Mouse (Mus musculus): ENCODE data around the gene Gm815. TPM values are rescaled to one million over a fixed set of nuclear protein-coding genes. Genes with fewer than 3 reads are reported as not detected.

Gene Gm815
- total RNA-seq, 2 experiments from 2014 or later: not detected

GRCm38 (mm10) chr19:26871096-26871495 lies 14.6 kb upstream of the Gm815 start:
- intact Hi-C loops (cut with DNase I): no loop called here
- no peak for DNase-seq (ENCODE audit: extremely low spot score in 1 of 2, low spot score in 2 of 2)

- intact Hi-C loops (cut with DNase I): no loop called here
- no peak for DNase-seq (ENCODE audit: extremely low spot score in 1 of 2, low spot score in 2 of 2)
These were observed 12.8 kb upstream of the Gm815 start for GRCm38 (mm10) chr19:26872886-26873285.

- intact Hi-C loops (cut with DNase I): no loop called here
- DNase-seq (ENCODE audit: extremely low spot score in 1 of 2, low spot score in 2 of 2): no peak
These were observed 10.1 kb upstream of the Gm815 start for GRCm38 (mm10) chr19:26875601-26876000.

GRCm38 (mm10) chr19:26877180-26877775 lies 8.4 kb upstream of the Gm815 start:
- intact Hi-C loops (cut with DNase I): no loop called here

GRCm38 (mm10) chr19:26879856-26880255 lies 5.8 kb upstream of the Gm815 start:
- DNase-seq (ENCODE audit: extremely low spot score in 1 of 2, low spot score in 2 of 2): no peak
- intact Hi-C loops (cut with DNase I): no loop called here

More at GRCm38 (mm10) chr19:26877180-26877775, 8.4 kb upstream of the Gm815 start:
- DNase-seq (ENCODE audit: extremely low spot score in 1 of 2, low spot score in 2 of 2): no peak

- no peak for DNase-seq (ENCODE audit: extremely low spot score in 1 of 2, low spot score in 2 of 2)
- intact Hi-C loops (cut with DNase I): no loop called here
These were observed 3.7 kb upstream of the Gm815 start for GRCm38 (mm10) chr19:26881866-26882427.

- intact Hi-C loops (cut with DNase I): loop anchor here (5.0 kb wide), 1 partner anchor 329 kb away; the partner anchor contains the start of gene Vldlr
- peak; percentile 39 to 63 for DNase-seq (ENCODE audit: extremely low spot score in 1 of 2, low spot score in 2 of 2)
These were observed 2.5 kb downstream of the Gm815 start for GRCm38 (mm10) chr19:26888171-26888570.

- intact Hi-C loops (cut with DNase I): loop anchor here (10.0 kb wide), 1 partner anchor 533 kb away; the partner anchor contains the start of gene Pum3
- DNase-seq (ENCODE audit: extremely low spot score in 1 of 2, low spot score in 2 of 2): peak in 1 of 2 experiments; percentile 48
These were observed 5.8 kb downstream of the Gm815 start for GRCm38 (mm10) chr19:26891306-26891964.

GRCm38 (mm10) chr19:26892861-26893260 lies 7.2 kb downstream of the Gm815 start:
- DNase-seq (ENCODE audit: extremely low spot score in 1 of 2, low spot score in 2 of 2): no peak
- intact Hi-C loops (cut with DNase I): loop anchor here (10.0 kb wide), 1 partner anchor 532 kb away; the partner anchor contains the start of gene Pum3

- intact Hi-C loops (cut with DNase I): no loop called here
- no peak for DNase-seq (ENCODE audit: extremely low spot score in 1 of 2, low spot score in 2 of 2)
These were observed 16.5 kb downstream of the Gm815 start for GRCm38 (mm10) chr19:26902162-26902561.

GRCm38 (mm10) chr19:26914245-26914644 lies 28.6 kb downstream of the Gm815 start:
- no peak for DNase-seq (ENCODE audit: extremely low spot score in 1 of 2, low spot score in 2 of 2)
- intact Hi-C loops (cut with DNase I): no loop called here

- intact Hi-C loops (cut with DNase I): no loop called here
- no peak for DNase-seq (ENCODE audit: extremely low spot score in 1 of 2, low spot score in 2 of 2)
These were observed 35.1 kb downstream of the Gm815 start for GRCm38 (mm10) chr19:26920816-26921215.

GRCm38 (mm10) chr19:26930295-26931283 lies 44.9 kb downstream of the Gm815 start:
- intact Hi-C loops (cut with DNase I): no loop called here
- DNase-seq (ENCODE audit: extremely low spot score in 1 of 2, low spot score in 2 of 2): peak in 1 of 2 experiments; percentile 24

- DNase-seq (ENCODE audit: extremely low spot score in 1 of 2, low spot score in 2 of 2): no peak
These were observed 48.5 kb downstream of the Gm815 start for GRCm38 (mm10) chr19:26934186-26934585.

More at GRCm38 (mm10) chr19:26934186-26934585, 48.5 kb downstream of the Gm815 start:
- intact Hi-C loops (cut with DNase I): no loop called here

Data from left cerebral cortex, postnatal 10 days (tissue).